Mouse (Mus musculus): ENCODE measurements around the gene Tmem240. TPM values are rescaled to one million over a fixed set of nuclear protein-coding genes. Genes with fewer than 3 reads are reported as not detected.

Tmem240 gene
- polyA plus RNA-seq, 1 experiment = 123 TPM

- Histone ChIP-seq H3K4me3 (replicated peaks; ENCODE audit: insufficient read depth, low read depth, low read length) (peak overlapping the region; percentile 57), H3K27ac (ENCODE audit: insufficient read depth, low read length) (peak overlapping the region; percentile 96), H3K27me3 (ENCODE audit: control insufficient read depth, insufficient read depth, low read length) (no peaks in the 10 kb centered on the region), H3K4me1 (ENCODE audit: control insufficient read depth, insufficient read depth, low read length) (peaks cover 17% of the 10 kb centered on the region)
- WGBS = 14% methylated on average over 16 of the region's 16 CpGs
- DNase-seq = peak; percentile 70 to 72
- TF ChIP-seq CTCF (IDR thresholded peaks at IDR 0.05; ENCODE audit: borderline replicate concordance, insufficient read depth, low read depth, low read length) = no peak
- peak; percentile 38; the same call in 1 of the 2 replicates for TF ChIP-seq POLR2A (IDR thresholded peaks at IDR 0.05; ENCODE audit: borderline replicate concordance, insufficient read depth, low read length)
These were observed 38.0 kb upstream of the Tmem240 start for GRCm38 (mm10) chr4:155696261-155697255.

- no peak overlapping the region for H3K27ac ChIP-seq (ENCODE audit: insufficient read depth, low read length)
- DNase-seq = peak in 1 of 2 experiments; percentile 26
- TF ChIP-seq POLR2A (IDR thresholded peaks at IDR 0.05; ENCODE audit: borderline replicate concordance, insufficient read depth, low read length) = no peak
- peak; percentile 60; the same call in 1 of the 2 replicates for TF ChIP-seq CTCF (IDR thresholded peaks at IDR 0.05; ENCODE audit: borderline replicate concordance, insufficient read depth, low read depth, low read length)
- peaks cover 8% of the 10 kb centered on the region; the same call in 1 of the 2 replicates for H3K4me1 ChIP-seq (ENCODE audit: control insufficient read depth, insufficient read depth, low read length)
- no peak overlapping the region for H3K4me3 ChIP-seq (replicated peaks; ENCODE audit: insufficient read depth, low read depth, low read length)
- no peaks in the 10 kb centered on the region for H3K27me3 ChIP-seq (ENCODE audit: control insufficient read depth, insufficient read depth, low read length)
These were observed 34.2 kb upstream of the Tmem240 start for GRCm38 (mm10) chr4:155700425-155700824.

GRCm38 (mm10) chr4:155703425-155703929 lies 31.1 kb upstream of the Tmem240 start:
- Histone ChIP-seq H3K27me3 (ENCODE audit: control insufficient read depth, insufficient read depth, low read length) (no peaks in the 10 kb centered on the region), H3K4me3 (replicated peaks; ENCODE audit: insufficient read depth, low read depth, low read length) (no peak overlapping the region), H3K27ac (ENCODE audit: insufficient read depth, low read length) (no peak overlapping the region), H3K4me1 (ENCODE audit: control insufficient read depth, insufficient read depth, low read length) (no peaks in the 10 kb centered on the region; the same call in 1 of the 2 replicates)
- WGBS = 92% methylated on average over 4 of the region's 4 CpGs
- DNase-seq = no peak
- TF ChIP-seq CTCF (IDR thresholded peaks at IDR 0.05; ENCODE audit: borderline replicate concordance, insufficient read depth, low read depth, low read length) (no peak), POLR2A (IDR thresholded peaks at IDR 0.05; ENCODE audit: borderline replicate concordance, insufficient read depth, low read length) (no peak)

GRCm38 (mm10) chr4:155704721-155705591 lies 29.6 kb upstream of the Tmem240 start, which contains the start of gene Ssu72:
Gene Ssu72, plus strand, starts transcription at chr4:155704800.
- peak; percentile 85 for TF ChIP-seq POLR2A (IDR thresholded peaks at IDR 0.05; ENCODE audit: borderline replicate concordance, insufficient read depth, low read length)
- TF ChIP-seq CTCF (IDR thresholded peaks at IDR 0.05; ENCODE audit: borderline replicate concordance, insufficient read depth, low read depth, low read length) = no peak
- Histone ChIP-seq H3K27me3 (ENCODE audit: control insufficient read depth, insufficient read depth, low read length) (no peaks in the 10 kb centered on the region), H3K27ac (ENCODE audit: insufficient read depth, low read length) (peak within 1 kb of the TSS; percentile 79), H3K4me3 (replicated peaks; ENCODE audit: insufficient read depth, low read depth, low read length) (peak within 1 kb of the TSS; percentile 88), H3K4me1 (ENCODE audit: control insufficient read depth, insufficient read depth, low read length) (no peaks in the 10 kb centered on the region; the same call in 1 of the 2 replicates)
- peak; percentile 94 to 97 for DNase-seq
- under 1% methylated on average over 83 of the region's 83 CpGs for WGBS

GRCm38 (mm10) chr4:155705592-155705929 lies 29.0 kb upstream of the Tmem240 start:
- Histone ChIP-seq H3K27me3 (ENCODE audit: control insufficient read depth, insufficient read depth, low read length) (no peaks in the 10 kb centered on the region), H3K27ac (ENCODE audit: insufficient read depth, low read length) (peak overlapping the region; percentile 79), H3K4me1 (ENCODE audit: control insufficient read depth, insufficient read depth, low read length) (no peaks in the 10 kb centered on the region; the same call in 1 of the 2 replicates), H3K4me3 (replicated peaks; ENCODE audit: insufficient read depth, low read depth, low read length) (peak overlapping the region; percentile 88)
- WGBS = under 1% methylated on average over 19 of the region's 19 CpGs
- no peak for DNase-seq
- TF ChIP-seq POLR2A (IDR thresholded peaks at IDR 0.05; ENCODE audit: borderline replicate concordance, insufficient read depth, low read length) (no peak), CTCF (IDR thresholded peaks at IDR 0.05; ENCODE audit: borderline replicate concordance, insufficient read depth, low read depth, low read length) (no peak)

GRCm38 (mm10) chr4:155708582-155708981 lies 26.0 kb upstream of the Tmem240 start:
- WGBS = 45% methylated on average over 2 of the region's 2 CpGs
- Histone ChIP-seq H3K4me3 (replicated peaks; ENCODE audit: insufficient read depth, low read depth, low read length) (no peak overlapping the region), H3K27ac (ENCODE audit: insufficient read depth, low read length) (no peak overlapping the region), H3K27me3 (ENCODE audit: control insufficient read depth, insufficient read depth, low read length) (no peaks in the 10 kb centered on the region), H3K4me1 (ENCODE audit: control insufficient read depth, insufficient read depth, low read length) (peaks cover 4% of the 10 kb centered on the region; the same call in 1 of the 2 replicates)
- no peak for TF ChIP-seq POLR2A (IDR thresholded peaks at IDR 0.05; ENCODE audit: borderline replicate concordance, insufficient read depth, low read length)
- no peak for TF ChIP-seq CTCF (IDR thresholded peaks at IDR 0.05; ENCODE audit: borderline replicate concordance, insufficient read depth, low read depth, low read length)
- no peak for DNase-seq

GRCm38 (mm10) chr4:155708988-155709387 lies 25.6 kb upstream of the Tmem240 start:
- TF ChIP-seq POLR2A (IDR thresholded peaks at IDR 0.05; ENCODE audit: borderline replicate concordance, insufficient read depth, low read length) (no peak), CTCF (IDR thresholded peaks at IDR 0.05; ENCODE audit: borderline replicate concordance, insufficient read depth, low read depth, low read length) (no peak)
- no peak for DNase-seq
- Histone ChIP-seq H3K4me3 (replicated peaks; ENCODE audit: insufficient read depth, low read depth, low read length) (no peak overlapping the region), H3K27ac (ENCODE audit: insufficient read depth, low read length) (0 out of 2 replicates have a peak overlapping the region, but pooled peaks have one; percentile 25), H3K27me3 (ENCODE audit: control insufficient read depth, insufficient read depth, low read length) (no peaks in the 10 kb centered on the region), H3K4me1 (ENCODE audit: control insufficient read depth, insufficient read depth, low read length) (peaks cover 4% of the 10 kb centered on the region; the same call in 1 of the 2 replicates)
